Mouse (Mus musculus) embryonic stem cell, embryonic (primary cell): ENCODE measurements around the gene Macf1.

Source experiments
- CTCF ChIA-PET, 4 experiments: fragments of 300-600 bp in 2 of 4; fragments of 350-600 bp in 2 of 4; sonication (Branson Sonifier 250); formaldehyde crosslinking; loops; one replicate each; lab custom pipeline; 2022; ENCODE audit warnings: inconsistent platforms in 2 of 4; lab: Charles Lee
- POLR2A ChIA-PET, 4 experiments: fragments of 300-600 bp in 2 of 4; fragments of 350-600 bp in 2 of 4; sonication (Branson Sonifier 250); formaldehyde crosslinking; loops; one replicate each; lab custom pipeline; 2022; ENCODE audit warnings: antibody characterized with exemption in 4 of 4, inconsistent platforms in 1 of 4; lab: Charles Lee

Macf1 gene

DNA sequence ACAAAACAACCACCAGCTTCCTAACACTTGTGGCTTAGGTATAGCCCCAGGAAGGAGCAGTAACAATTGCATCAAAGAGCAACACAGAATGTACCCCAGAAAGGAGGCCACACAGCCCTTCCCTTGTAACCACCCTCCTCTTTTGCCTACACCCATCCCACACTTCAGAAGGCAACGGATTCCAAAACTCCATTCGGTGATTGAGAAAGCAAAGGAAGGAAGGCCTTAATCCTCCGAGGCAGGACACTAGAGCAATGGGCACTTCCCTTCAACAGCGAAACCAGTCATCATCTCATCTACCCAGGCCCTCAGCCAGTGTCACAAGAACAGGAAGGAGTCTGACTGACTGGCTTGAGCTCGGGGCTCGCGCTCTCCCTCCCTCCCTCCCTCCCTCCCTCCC is 112.3 kb downstream of the Macf1 start:
- CTCF ChIA-PET = interaction anchor here in 3 of 4 experiments (0.7 to 1.7 kb wide), 4 partner anchors 12 to 53 kb away, joined by 3 to 7 read pairs (median 4); no protein-coding TSS in a partner anchor
- POLR2A ChIA-PET = interaction anchor here in 3 of 4 experiments (0.9 to 3.1 kb wide), 14 partner anchors 9 to 352 kb away, joined by 3 to 18 read pairs (median 4); no protein-coding TSS in a partner anchor

DNA sequence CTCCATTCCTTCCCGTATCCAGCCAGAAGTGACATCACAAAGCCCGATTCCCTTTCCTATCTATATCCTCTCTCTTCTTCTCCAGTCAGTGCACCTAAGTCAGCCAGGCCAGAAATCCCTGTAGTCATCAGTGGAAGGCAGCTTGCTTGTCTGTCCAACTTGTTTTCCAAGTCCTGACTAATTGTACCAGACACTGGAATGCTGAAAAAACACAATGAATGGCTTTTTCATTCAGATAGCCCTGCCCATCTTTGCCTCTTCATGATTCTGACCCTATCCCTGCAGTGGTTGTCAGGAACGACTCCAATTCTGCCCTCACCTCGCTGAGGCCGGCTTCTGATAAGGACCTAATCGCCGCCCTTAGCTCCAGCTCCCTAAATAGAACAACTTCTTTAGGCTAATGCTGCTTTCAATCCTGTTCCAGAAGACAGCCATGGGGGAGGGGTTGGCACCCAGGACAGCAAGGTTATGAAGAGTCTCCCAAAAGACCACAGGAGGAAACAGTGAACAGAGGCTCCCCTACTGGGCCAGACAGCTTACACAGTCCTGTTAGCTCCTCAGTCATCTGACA is 118.8 kb downstream of the Macf1 start:
- ChIA-PET POLR2A (interaction anchor here in 3 of 4 experiments (0.6 to 3.4 kb wide), 31 partner anchors 9 to 152 kb away, joined by 3 to 24 read pairs (median 3); partner anchors contain the start of gene Ndufs5 (in 1 of the 3)), CTCF (interaction anchor here in 1 of 4 experiments (0.5 to 2.1 kb wide), 12 partner anchors 19 to 244 kb away, joined by 3 to 8 read pairs (median 3); no protein-coding TSS in a partner anchor)

DNA sequence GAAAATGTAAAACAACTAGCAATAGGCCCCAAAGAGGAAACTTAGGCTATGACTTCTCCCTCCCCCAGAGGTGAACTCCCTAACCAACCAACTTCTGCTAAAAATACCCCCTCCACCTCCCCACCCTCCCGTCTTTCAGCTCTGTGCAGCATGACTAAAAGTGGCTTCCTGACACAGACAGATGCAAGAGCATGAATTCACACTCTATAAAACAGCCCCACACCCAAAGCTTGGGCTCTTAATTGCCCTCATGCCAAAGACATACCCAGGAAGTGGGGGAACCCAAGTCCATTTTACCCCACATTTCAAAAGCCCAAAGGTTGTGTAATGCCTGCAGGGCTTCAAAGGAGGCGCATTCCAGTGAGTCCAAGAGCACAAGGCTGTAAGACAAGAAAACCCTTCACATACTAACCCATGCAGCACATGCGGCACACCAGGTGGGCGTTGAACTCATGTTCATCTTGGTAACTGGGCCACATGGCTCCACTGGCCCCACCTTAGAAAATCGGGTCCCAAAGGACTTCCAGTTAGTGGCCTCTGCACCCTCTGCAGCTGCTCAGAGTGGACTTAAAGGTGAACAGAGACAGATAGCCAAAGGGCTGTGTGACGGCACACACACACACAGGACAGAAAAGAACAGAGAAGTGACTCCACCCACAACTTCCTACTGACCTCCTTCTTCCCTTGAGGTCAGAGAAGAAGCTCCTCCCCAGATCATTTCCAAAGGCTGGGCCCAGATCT is 119.9 kb downstream of the Macf1 start:
- ChIA-PET CTCF (interaction anchor here in 2 of 4 experiments (0.8 to 2.9 kb wide), 12 partner anchors 10 to 103 kb away, joined by 3 to 9 read pairs (median 3); no protein-coding TSS in a partner anchor), POLR2A (interaction anchor here in 3 of 4 experiments (0.6 to 3.4 kb wide), 31 partner anchors 7 to 152 kb away, joined by 3 to 24 read pairs (median 4); no protein-coding TSS in a partner anchor)

DNA sequence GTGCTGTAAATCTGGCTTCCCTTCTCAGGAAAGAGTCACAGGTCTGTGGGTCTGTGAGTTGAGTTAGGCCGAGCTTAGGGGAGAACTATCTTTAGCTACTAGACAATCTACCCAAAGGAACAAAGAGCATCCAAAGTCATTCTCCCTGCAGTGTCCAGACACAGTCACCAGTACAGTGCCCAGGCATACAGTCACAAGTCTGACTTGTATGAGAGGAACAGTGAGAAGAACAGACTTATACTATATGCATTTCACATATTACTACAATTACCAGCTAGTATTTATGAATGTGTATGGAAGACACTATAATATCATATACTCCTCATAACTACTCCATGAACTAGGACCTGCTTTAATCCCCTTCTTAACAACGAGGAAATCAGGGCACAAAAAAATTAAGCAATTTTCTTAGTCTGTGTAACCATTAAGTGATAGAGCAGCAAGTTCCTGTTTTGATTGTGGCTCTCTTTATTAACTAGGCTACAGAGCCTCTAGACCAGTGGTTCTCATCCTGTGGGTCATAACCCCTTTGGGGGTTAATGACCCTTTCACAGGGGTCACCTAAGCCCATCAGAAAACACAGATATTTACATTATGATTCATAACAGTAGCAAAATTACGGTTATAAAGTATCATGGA is 121.9 kb downstream of the Macf1 start:
- POLR2A ChIA-PET = interaction anchor here in 2 of 4 experiments (1.1 to 4.9 kb wide), 4 partner anchors 9 to 22 kb away, joined by 3 to 18 read pairs (median 3); no protein-coding TSS in a partner anchor

DNA sequence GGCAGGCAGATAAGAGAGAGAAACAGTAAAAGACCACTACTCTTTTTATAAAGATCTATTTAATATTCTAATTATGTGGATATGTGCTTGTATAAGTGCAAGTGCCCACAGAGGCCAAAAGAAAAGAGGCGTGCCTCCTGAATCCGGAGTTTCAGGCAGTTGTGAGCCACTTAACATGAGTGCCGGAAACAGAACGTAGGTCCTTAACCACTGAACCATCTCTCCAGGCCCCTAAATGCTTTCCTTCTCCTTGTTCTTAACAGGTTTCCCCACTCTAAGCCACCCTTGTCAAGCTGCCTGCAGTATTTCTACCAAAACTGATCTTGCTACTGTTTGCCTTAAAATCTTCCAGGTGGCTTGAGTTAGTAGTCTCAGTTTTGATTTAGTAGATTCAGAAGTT is 123.3 kb downstream of the Macf1 start:
- POLR2A ChIA-PET = interaction anchor here in 2 of 4 experiments (1.3 to 4.9 kb wide), 3 partner anchors 11 to 13 kb away, joined by 3 to 18 read pairs (median 3); no protein-coding TSS in a partner anchor
- CTCF ChIA-PET = interaction anchor here in 1 of 4 experiments (0.9 kb wide), 1 partner anchor 186 kb away, joined by 3 read pairs; no protein-coding TSS in a partner anchor

More for the DNA sequence above, 121.9 kb downstream of the Macf1 start:
- CTCF ChIA-PET = interaction anchor here in 1 of 4 experiments (2.9 kb wide), 1 partner anchor 27 kb away, joined by 9 read pairs; no protein-coding TSS in a partner anchor

DNA sequence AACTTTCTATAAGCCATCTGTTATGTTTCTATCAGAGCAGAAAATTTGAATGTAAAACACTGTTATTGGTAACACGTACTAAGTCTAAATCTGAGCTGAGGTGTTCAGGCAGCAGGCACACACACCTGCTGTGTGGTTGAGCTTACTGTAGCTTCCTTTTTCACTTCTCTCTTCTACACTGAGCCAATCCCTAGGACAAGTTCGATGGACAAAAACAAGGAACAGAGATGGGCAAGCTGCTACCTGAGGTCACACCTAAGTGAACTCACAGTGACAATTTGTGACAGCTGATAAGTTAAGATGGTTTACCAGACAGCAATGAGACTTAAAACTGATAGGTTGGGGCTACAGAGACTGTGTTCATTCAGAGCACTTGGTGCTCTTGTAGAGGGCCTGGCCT is 125.7 kb downstream of the Macf1 start:
- ChIA-PET CTCF (interaction anchor here in 1 of 4 experiments (0.6 kb wide), 1 partner anchor 29 kb away, joined by 4 read pairs; no protein-coding TSS in a partner anchor), POLR2A (interaction anchor here in 1 of 4 experiments (1.2 to 4.9 kb wide), 4 partner anchors 7 to 31 kb away, joined by 3 to 18 read pairs (median 5); no protein-coding TSS in a partner anchor)

DNA sequence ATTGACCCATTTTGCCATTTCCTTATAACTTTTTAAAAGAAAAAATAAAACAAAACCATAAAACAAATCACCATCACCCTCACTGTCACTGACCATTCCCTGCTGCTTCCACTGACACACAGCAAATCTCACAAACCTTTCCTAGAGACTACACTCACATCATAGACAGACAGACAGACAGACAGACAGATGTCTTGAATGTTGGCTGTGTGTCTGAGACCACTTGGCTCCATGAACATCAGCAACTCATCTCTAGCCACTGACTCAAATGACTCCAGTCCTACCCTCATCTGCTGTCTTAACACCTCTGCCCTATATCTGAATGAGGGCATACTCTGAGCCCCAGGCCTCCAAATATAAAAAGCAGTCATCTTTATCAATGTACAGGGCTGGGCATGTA is 128.9 kb downstream of the Macf1 start:
- ChIA-PET POLR2A (interaction anchor here in 1 of 4 experiments (0.6 to 1.1 kb wide), 2 partner anchors 10 to 20 kb away, joined by 3 to 7 read pairs; no protein-coding TSS in a partner anchor), CTCF (interaction anchor here in 1 of 4 experiments (0.6 kb wide), 1 partner anchor 19 kb away, joined by 3 read pairs; no protein-coding TSS in a partner anchor)

DNA sequence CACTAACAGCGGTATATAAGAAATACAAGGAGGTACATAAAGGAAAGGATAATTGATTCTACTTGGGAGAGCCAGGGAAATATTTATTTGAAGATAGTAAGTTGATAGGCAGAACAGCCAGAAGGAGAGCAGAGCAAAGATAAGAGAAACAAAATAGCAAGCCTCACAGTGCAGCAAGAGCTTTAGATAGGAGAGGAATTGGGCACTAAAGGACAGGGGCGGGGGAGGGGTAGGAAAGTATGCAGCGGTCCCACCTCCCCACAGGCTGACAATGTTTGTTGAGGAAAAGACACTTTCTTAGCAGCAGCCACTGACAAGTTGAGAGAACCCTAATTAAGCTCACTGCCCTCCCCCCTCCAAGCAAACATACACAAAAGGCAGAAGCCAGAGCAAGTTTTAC is 131.5 kb downstream of the Macf1 start:
- CTCF ChIA-PET = interaction anchor here in 1 of 4 experiments (0.6 kb wide), 1 partner anchor 21 kb away, joined by 3 read pairs; no protein-coding TSS in a partner anchor
- POLR2A ChIA-PET = interaction anchor here in 2 of 4 experiments (0.6 to 2.7 kb wide), 10 partner anchors 12 to 280 kb away, joined by 3 to 22 read pairs (median 3); partner anchors contain the start of gene Macf1 (in 1 of the 2)

DNA sequence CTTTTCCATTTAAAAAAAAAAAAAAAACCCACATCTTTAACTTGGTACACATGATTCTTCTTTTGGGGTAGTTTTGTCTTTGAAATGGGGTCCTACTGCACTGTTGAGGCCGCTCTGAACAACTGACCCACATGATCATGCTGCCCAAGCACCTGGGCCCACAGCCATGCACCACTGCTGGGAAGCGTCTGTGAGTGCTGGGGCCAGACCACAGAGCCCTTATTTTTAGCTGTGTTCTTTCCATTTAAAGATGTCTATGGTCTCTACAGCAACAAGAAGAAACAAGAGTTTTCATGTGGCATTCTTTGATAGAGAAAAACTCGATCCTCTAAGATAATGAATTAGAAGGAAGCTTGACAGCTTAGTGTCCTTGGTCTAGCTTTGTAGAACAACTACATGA is 135.8 kb downstream of the Macf1 start:
- POLR2A ChIA-PET = interaction anchor here in 1 of 4 experiments (0.7 to 1.2 kb wide), 4 partner anchors 11 to 166 kb away, joined by 3 read pairs; no protein-coding TSS in a partner anchor
- CTCF ChIA-PET = interaction anchor here in 1 of 4 experiments (0.8 kb wide), 1 partner anchor 36 kb away, joined by 6 read pairs; no protein-coding TSS in a partner anchor

DNA sequence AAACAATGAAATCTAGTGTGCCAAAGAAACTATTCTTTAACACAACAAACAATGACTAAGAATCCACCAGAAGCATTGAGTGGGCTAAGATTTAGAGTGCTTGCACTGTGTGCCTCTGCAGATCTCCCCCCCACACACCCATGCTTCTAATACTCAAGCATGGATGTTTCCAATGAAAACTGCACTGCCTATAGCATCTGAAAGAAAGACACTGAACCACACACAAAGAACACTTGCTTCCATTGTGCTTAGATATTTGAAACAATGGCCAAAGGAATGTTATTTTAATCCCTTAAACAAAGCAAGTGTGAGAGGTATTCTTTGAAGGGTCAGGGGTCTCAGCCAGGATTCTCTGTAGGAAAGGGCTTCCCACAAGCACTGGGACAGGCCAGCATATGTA is 140.5 kb downstream of the Macf1 start:
- ChIA-PET CTCF (interaction anchor here in 2 of 4 experiments (1.3 to 1.6 kb wide), 3 partner anchors 11 to 41 kb away, joined by 4 to 7 read pairs (median 4); no protein-coding TSS in a partner anchor), POLR2A (interaction anchor here in 1 of 4 experiments (0.7 to 1.6 kb wide), 5 partner anchors 21 to 126 kb away, joined by 3 to 5 read pairs (median 3); no protein-coding TSS in a partner anchor)

DNA sequence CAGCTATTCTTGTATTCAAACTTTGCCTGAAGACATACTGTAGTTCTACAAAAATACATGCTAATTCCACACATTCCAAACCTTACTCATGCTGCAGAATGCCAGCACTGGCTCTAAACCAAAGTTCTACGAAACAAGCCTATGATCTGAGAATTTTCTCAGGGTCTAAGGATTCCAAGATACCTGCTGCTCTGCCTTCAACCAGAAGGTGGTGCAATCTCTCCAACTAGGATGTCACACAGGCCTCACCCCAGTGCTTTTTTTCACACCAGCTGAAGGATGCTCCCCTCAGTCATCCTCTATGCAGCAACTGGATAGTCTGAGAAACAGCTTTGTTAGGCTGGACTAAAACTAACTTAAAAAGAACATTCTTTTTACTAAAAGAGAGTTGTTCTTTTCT is 148.9 kb downstream of the Macf1 start:
- CTCF ChIA-PET = interaction anchor here (0.5 to 1.8 kb wide), 21 partner anchors 10 to 496 kb away, joined by 3 to 11 read pairs (median 4); no protein-coding TSS in a partner anchor
- POLR2A ChIA-PET = interaction anchor here in 3 of 4 experiments (0.6 to 1.9 kb wide), 9 partner anchors 11 to 132 kb away, joined by 3 to 7 read pairs (median 3); no protein-coding TSS in a partner anchor

DNA sequence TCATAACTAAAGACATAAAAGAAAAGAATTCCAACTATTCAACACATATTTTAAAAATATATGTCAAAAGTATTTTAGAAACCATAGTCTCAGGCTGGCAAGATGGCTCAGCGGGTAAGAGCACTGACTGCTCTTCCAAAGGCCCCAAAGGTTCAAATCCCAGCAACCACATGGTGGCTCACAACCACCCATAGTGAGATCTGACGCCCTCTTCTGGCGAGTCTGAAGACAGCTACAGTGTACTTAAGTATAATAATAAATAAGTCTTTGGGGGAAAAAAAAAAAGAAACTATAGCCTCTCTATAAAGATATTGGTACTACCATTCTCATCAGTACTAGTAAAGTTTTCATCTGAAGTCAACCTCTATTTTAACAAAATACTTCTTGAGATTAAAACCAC is 152.2 kb downstream of the Macf1 start:
- ChIA-PET POLR2A (interaction anchor here in 3 of 4 experiments (0.5 to 1.6 kb wide), 7 partner anchors 34 to 138 kb away, joined by 3 to 5 read pairs (median 3); no protein-coding TSS in a partner anchor), CTCF (interaction anchor here in 3 of 4 experiments (0.6 to 1.8 kb wide), 12 partner anchors 8 to 902 kb away, joined by 3 to 9 read pairs (median 4); no protein-coding TSS in a partner anchor)

DNA sequence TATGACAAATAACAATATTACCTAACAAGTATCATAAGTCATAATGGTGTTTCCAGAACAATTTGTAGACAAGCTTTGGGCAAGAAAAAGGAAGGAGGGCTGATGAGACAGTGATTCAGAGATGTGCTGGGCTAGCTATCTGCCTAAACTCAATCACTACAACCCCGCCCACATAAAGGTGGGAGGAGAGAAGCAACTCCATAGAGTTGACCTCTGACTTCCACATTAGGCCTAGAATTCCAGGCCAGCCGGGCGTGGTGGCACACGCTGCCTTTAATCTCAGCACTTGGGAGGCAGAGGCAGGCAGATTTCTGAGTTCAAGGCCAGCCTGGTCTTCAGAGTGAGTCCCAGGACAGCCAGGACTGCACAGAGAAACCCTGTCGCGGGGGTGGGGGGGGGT is 153.2 kb downstream of the Macf1 start:
- POLR2A ChIA-PET = interaction anchor here in 2 of 4 experiments (0.6 to 1.0 kb wide), 4 partner anchors 34 to 1311 kb away, joined by 3 to 5 read pairs (median 4); no protein-coding TSS in a partner anchor

DNA sequence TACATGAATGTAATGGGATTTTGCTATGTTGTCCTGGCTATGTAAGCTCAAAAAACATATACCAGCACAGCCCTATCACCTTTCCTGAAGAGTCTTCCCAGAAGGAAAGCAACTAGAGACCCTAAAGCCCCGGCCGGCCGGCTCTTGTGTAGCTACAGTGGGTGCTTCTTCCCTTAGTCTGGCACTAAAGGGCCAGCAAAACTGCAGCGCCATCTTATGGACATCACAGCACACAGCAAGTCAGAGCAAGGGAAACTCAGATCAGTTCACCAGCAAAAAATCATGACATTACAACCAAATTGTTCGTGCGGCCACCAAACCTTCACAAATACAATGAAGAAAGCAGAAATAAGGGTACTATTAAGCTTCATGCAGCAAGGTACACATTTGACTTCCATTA is 154.9 kb downstream of the Macf1 start:
- ChIA-PET POLR2A (interaction anchor here in 1 of 4 experiments (0.6 to 1.9 kb wide), 6 partner anchors 9 to 389 kb away, joined by 3 to 8 read pairs (median 4); no protein-coding TSS in a partner anchor), CTCF (interaction anchor here (0.6 to 2.3 kb wide), 21 partner anchors 9 to 1160 kb away, joined by 3 to 12 read pairs (median 3); no protein-coding TSS in a partner anchor)

More for the DNA sequence above, 153.2 kb downstream of the Macf1 start:
- CTCF ChIA-PET = interaction anchor here in 2 of 4 experiments (0.6 to 1.4 kb wide), 6 partner anchors 10 to 375 kb away, joined by 3 to 5 read pairs (median 4); no protein-coding TSS in a partner anchor

DNA sequence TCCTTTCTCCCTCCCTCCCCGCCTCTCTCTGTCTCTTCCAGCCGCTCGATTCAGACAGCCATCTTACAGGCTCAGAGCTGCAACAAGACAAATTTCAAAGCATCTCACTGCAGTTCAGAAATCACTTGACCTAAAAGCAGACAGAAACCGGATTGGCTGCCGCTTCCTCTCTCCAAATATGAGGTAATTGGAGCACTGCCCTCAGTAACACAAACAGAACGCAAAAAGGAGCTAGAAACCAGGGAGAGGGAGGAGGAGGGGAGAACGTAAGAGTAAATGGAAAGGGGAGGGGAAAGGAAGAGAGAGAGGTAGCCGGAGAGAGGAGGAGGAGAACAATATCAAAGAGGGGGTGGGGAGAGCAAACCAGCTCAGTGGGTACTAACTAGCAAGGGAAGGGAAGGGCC is 156.6 kb downstream of the Macf1 start:
- POLR2A ChIA-PET = interaction anchor here in 2 of 4 experiments (0.6 to 1.9 kb wide), 15 partner anchors 9 to 242 kb away, joined by 3 to 5 read pairs (median 3); no protein-coding TSS in a partner anchor

DNA sequence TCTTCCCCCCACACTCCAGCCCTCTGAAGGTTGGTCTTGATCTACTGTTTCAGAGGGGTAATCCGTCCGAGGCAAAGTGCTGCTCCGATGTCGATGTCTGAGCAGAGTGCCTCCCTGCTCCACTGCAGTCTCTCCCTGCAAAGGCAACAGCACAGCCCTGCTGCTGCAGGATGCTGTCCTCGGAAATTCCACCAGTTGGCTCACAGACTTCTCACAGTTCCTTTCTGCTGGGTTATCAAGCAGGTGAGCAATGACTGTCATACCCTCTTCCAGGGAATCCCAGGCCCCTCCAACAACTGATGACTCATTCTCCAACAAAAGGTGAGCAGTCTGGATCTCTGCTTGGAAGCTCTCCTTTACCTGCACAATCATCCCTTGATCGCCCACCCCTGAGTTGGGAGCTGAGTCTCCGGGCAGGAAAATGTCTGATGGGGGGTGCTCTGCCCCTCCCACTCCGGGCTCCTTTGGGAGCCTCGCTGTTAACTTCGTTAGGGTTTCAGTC is 157.3 kb downstream of the Macf1 start:
- CTCF ChIA-PET = interaction anchor here in 1 of 4 experiments (0.6 to 2.3 kb wide), 2 partner anchors 40 to 412 kb away, joined by 3 to 7 read pairs; no protein-coding TSS in a partner anchor
- POLR2A ChIA-PET = interaction anchor here in 3 of 4 experiments (0.6 to 1.5 kb wide), 11 partner anchors 9 to 176 kb away, joined by 3 to 7 read pairs (median 4); no protein-coding TSS in a partner anchor

More for the DNA sequence above, 156.6 kb downstream of the Macf1 start:
- CTCF ChIA-PET = interaction anchor here in 3 of 4 experiments (0.5 to 2.3 kb wide), 7 partner anchors 40 to 411 kb away, joined by 3 to 11 read pairs (median 3); no protein-coding TSS in a partner anchor
